Comparison of ENCODE assay signal across 8 mouse cellular contexts in the genomic region with DNA sequence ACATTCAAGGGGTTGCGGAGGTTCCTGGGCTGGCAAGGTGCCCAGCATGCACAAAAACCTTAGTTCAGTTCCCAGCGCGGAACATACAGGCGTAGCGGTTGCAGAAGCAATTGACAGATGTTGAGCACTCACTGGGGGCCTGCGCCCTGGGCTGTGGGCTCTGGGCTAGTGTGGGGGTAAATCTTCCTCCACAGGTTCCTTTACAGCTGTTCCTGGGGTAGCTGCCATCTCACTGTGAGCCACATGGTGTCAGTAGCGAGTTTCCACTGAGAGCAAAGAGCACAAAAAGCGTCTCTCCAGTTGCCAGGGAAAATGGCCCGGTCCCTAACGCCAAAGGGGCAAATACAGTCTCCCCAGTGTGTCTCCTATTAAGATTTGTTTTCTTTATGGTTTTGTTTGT. TPM values are rescaled to one million over a fixed set of nuclear protein-coding genes. Genes with fewer than 3 reads are reported as not detected.
A peak's percentile ranks its signal among the peaks of the same experiment; 100 is the strongest.
DNase-seq lines count a peak whose midpoint lies in the region; ATAC-seq lines count a peak whose summit lies in the region.

No protein-coding gene starts in this region.

- H3K4me2 ChIP-seq in forebrain, embryonic 12.5 days: no peak overlapping the region
- H3K4me2 ChIP-seq in hindbrain, embryonic 11.5 days (replicated peaks; ENCODE audit: low read depth, low read length): no peak overlapping the region

- peak; percentile 40; the same call in 1 of the 2 replicates for ATAC-seq in forebrain, embryonic 12.5 days (ENCODE audit: low FRiP score)
- no peak for ATAC-seq in hindbrain, embryonic 11.5 days (ENCODE audit: low FRiP score)
- ATAC-seq in megakaryocyte progenitor cell, adult 5-6 weeks (replicated peaks; ENCODE audit: poor library complexity): peak; percentile 64

- H3K4me3 ChIP-seq in forebrain, embryonic 12.5 days (replicated peaks): no peak overlapping the region
- no peak overlapping the region for H3K4me3 ChIP-seq in hindbrain, embryonic 11.5 days (ENCODE audit: low read depth, low read length)

- H3K27ac ChIP-seq in forebrain, embryonic 12.5 days: no peak overlapping the region
- no peak overlapping the region for H3K27ac ChIP-seq in hindbrain, embryonic 11.5 days (ENCODE audit: low read depth, low read length)

- H3K36me3 ChIP-seq in forebrain, embryonic 12.5 days (replicated peaks): no peaks in the 10 kb centered on the region
- H3K36me3 ChIP-seq in hindbrain, embryonic 11.5 days (ENCODE audit: control insufficient read depth, insufficient read depth, low read length): no peaks in the 10 kb centered on the region

- H3K9ac ChIP-seq in forebrain, embryonic 12.5 days: no peak overlapping the region
- H3K9ac ChIP-seq in hindbrain, embryonic 11.5 days (ENCODE audit: low read depth, low read length): no peak overlapping the region

- no peaks in the 10 kb centered on the region for H3K9me3 ChIP-seq in forebrain, embryonic 12.5 days
- no peaks in the 10 kb centered on the region for H3K9me3 ChIP-seq in hindbrain, embryonic 11.5 days (ENCODE audit: control insufficient read depth, low read length)

- H3K4me1 ChIP-seq in forebrain, embryonic 12.5 days: peaks cover 25% of the 10 kb centered on the region
- no peaks in the 10 kb centered on the region for H3K4me1 ChIP-seq in hindbrain, embryonic 11.5 days (replicated peaks; ENCODE audit: control insufficient read depth, insufficient read depth, low read length)

- peaks cover 15% of the 10 kb centered on the region for H3K27me3 ChIP-seq in forebrain, embryonic 12.5 days
- H3K27me3 ChIP-seq in hindbrain, embryonic 11.5 days (ENCODE audit: control insufficient read depth, insufficient read depth, low read length): no peaks in the 10 kb centered on the region; the same call in 1 of the 2 replicates

- peak; percentile 88 for DNase-seq in MN1 (ENCODE audit: low spot score)
- peak; percentile 31 for DNase-seq in c-Kit-negative CD71-positive TER-119-positive erythroid progenitor cells, embryonic 14.5 days (ENCODE audit: low read depth, low spot score)
- peak; percentile 91 for DNase-seq in hindbrain, embryonic 11.5 days (ENCODE audit: low spot score)
- DNase-seq in left cerebral cortex, adult 11 months (ENCODE audit: low spot score): peak; percentile 79
- DNase-seq in skeletal muscle tissue, adult 2 months (ENCODE audit: low read depth, low spot score): peak; percentile 84
- peak; percentile 74 for DNase-seq in yolk sac, embryonic 10.5 days (ENCODE audit: low spot score)

- 11% methylated on average over 10 of the region's 10 CpGs for WGBS in forebrain, embryonic 12.5 days
- WGBS in hindbrain, embryonic 11.5 days: 9% methylated on average over 10 of the region's 10 CpGs

RNA-seq across cellular contexts. Expression of a gene that starts 0.8 kb away (rescaled TPM):
- 9.0 and 9.8 TPM in 2 replicates for polyA plus RNA-seq in forebrain, embryonic 12.5 days (2016; fragmentation: Nextera tagmentation; extraction: Ambion mirVana)
- 11.4 and 12.1 TPM in 2 replicates for polyA plus RNA-seq in hindbrain, embryonic 11.5 days (2014; fragmentation: Nextera tagmentation; extraction: Ambion mirVana)
- 3.4 and 4.7 TPM in 2 replicates for total RNA-seq in megakaryocyte progenitor cell, adult 5-6 weeks (2015)
- total RNA-seq in megakaryocyte progenitor cell, adult 5-6 weeks (2017): 1.4 and 4.1 TPM in 2 replicates

RNA-seq across cellular contexts. Expression of a gene that starts 1.9 kb away (rescaled TPM):
- polyA plus RNA-seq in forebrain, embryonic 12.5 days (2016; fragmentation: Nextera tagmentation; extraction: Ambion mirVana): not detected in 2 replicates
- polyA plus RNA-seq in hindbrain, embryonic 11.5 days (2014; fragmentation: Nextera tagmentation; extraction: Ambion mirVana): not detected in 2 replicates
- total RNA-seq in megakaryocyte progenitor cell, adult 5-6 weeks (2015): not detected in 2 replicates
- not detected in 2 replicates for total RNA-seq in megakaryocyte progenitor cell, adult 5-6 weeks (2017)

RNA-seq across cellular contexts. Expression of a gene that starts 19.2 kb away (rescaled TPM):
- 0.09 and 0.15 TPM in 2 replicates for polyA plus RNA-seq in forebrain, embryonic 12.5 days (2016; fragmentation: Nextera tagmentation; extraction: Ambion mirVana)
- polyA plus RNA-seq in hindbrain, embryonic 11.5 days (2014; fragmentation: Nextera tagmentation; extraction: Ambion mirVana): 0.11 and 0.31 TPM in 2 replicates
- total RNA-seq in megakaryocyte progenitor cell, adult 5-6 weeks (2015): not detected in 2 replicates
- total RNA-seq in megakaryocyte progenitor cell, adult 5-6 weeks (2017): not detected in 2 replicates

RNA-seq across cellular contexts. Expression of a gene that starts 42.3 kb away (rescaled TPM):
- 35.7 and 37.6 TPM in 2 replicates for polyA plus RNA-seq in forebrain, embryonic 12.5 days (2016; fragmentation: Nextera tagmentation; extraction: Ambion mirVana)
- 23.3 and 26.5 TPM in 2 replicates for polyA plus RNA-seq in hindbrain, embryonic 11.5 days (2014; fragmentation: Nextera tagmentation; extraction: Ambion mirVana)
- total RNA-seq in megakaryocyte progenitor cell, adult 5-6 weeks (2015): not detected in 2 replicates
- not detected in 2 replicates for total RNA-seq in megakaryocyte progenitor cell, adult 5-6 weeks (2017)

RNA-seq across cellular contexts. Expression of a gene that starts 55.3 kb away (rescaled TPM):
- 0.17 and 0.23 TPM in 2 replicates for polyA plus RNA-seq in forebrain, embryonic 12.5 days (2016; fragmentation: Nextera tagmentation; extraction: Ambion mirVana)
- 0.09 and 0.13 TPM in 2 replicates for polyA plus RNA-seq in hindbrain, embryonic 11.5 days (2014; fragmentation: Nextera tagmentation; extraction: Ambion mirVana)
- 0.66 and 1.3 TPM in 2 replicates for total RNA-seq in megakaryocyte progenitor cell, adult 5-6 weeks (2015)
- total RNA-seq in megakaryocyte progenitor cell, adult 5-6 weeks (2017): 0.71 and 1.1 TPM in 2 replicates

Comparison
In these comparisons a context has a peak if more than half of its experiments do, and no peak if none do; other contexts are left out.
1. DNase-seq: peak in every context shown above with its lines; median percentile 91 in hindbrain, embryonic 11.5 days; 88 in MN1; 84 in skeletal muscle tissue, adult 2 months; 79 in left cerebral cortex, adult 11 months; 74 in yolk sac, embryonic 10.5 days; 31 in c-Kit-negative CD71-positive TER-119-positive erythroid progenitor cells, embryonic 14.5 days.